Mouse (Mus musculus) liver, embryonic 16.5 days (tissue): ENCODE measurements around the gene Cyb5r2. TPM values are rescaled to one million over a fixed set of nuclear protein-coding genes. Genes with fewer than 3 reads are reported as not detected.

ENCODE experiments used
- ATAC-seq: fragments of 200-750 bp; cut with Nextera tagmentation; 2 replicates; pipeline ENCODE4 v1.8.0; 2017; ENCODE audit warnings: low read depth, mild to moderate bottlenecking, moderate number of reproducible peaks, moderate library complexity
- H3K27ac ChIP-seq: fragments of 300-500 bp; sonication (generic); 2 replicates; pipeline ENCODE4 v1.5.1; 2014; ENCODE audit warnings: mild to moderate bottlenecking, low read length
- H3K27me3 ChIP-seq: fragments of 300-500 bp; sonication (generic); 2 replicates; pipeline ENCODE4 v1.6.1; 2014; ENCODE audit warnings: low read depth, low read length, mixed read lengths; ENCODE audit not compliant: control insufficient read depth, insufficient read depth
- H3K36me3 ChIP-seq: fragments of 300-500 bp; sonication (generic); 2 replicates; pipeline ENCODE4 v1.6.1; 2014; ENCODE audit warnings: mild to moderate bottlenecking; ENCODE audit not compliant: control insufficient read depth, insufficient read depth
- H3K4me1 ChIP-seq: fragments of 300-500 bp; sonication (generic); 2 replicates; pipeline ENCODE4 v1.6.1; 2014; ENCODE audit warnings: low read depth, low read length, mixed read lengths; ENCODE audit not compliant: control insufficient read depth
- H3K4me2 ChIP-seq: fragments of 300-500 bp; sonication (generic); 2 replicates; pipeline ENCODE4 v1.6.1; 2014; ENCODE audit warnings: low read depth, low read length, mixed read lengths
- H3K4me3 ChIP-seq: fragments of 300-500 bp; sonication (generic); 2 replicates; pipeline ENCODE4 v1.5.1; 2014; ENCODE audit warnings: low read depth, mild to moderate bottlenecking, low read length
- H3K9ac ChIP-seq: fragments of 300-500 bp; sonication (generic); 2 replicates; pipeline ENCODE4 v1.6.1; 2014; ENCODE audit warnings: low read depth, low read length
- H3K9me3 ChIP-seq: fragments of 300-500 bp; sonication (generic); replicated peaks from 2 replicates; pipeline ENCODE4 v1.6.1; 2016; ENCODE audit warnings: low read length; ENCODE audit not compliant: control insufficient read depth
- WGBS: fragments of 180-500 bp; shearing (Covaris S2); extraction: QIAGEN DNeasy Blood & Tissue Kit; methylation state at CpG from one replicate; pipeline ENCODE4 v1.1.7; 2014; ENCODE audit not compliant: insufficient replicate concordance; 5-methylcytosine and 5-hydroxymethylcytosine counted together
- polyA plus RNA-seq: library from polyadenylated mRNA; unstranded; fragments of >200 nt; fragmentation: Nextera tagmentation; extraction: Ambion mirVana; gene quantifications from 2 replicates; pipeline ENCODE4 v1.2.1, GENCODE M21; 2015

Cyb5r2 gene
- polyA plus RNA-seq, 1 experiment from 2014 or later, result 0.08 TPM

DNA sequence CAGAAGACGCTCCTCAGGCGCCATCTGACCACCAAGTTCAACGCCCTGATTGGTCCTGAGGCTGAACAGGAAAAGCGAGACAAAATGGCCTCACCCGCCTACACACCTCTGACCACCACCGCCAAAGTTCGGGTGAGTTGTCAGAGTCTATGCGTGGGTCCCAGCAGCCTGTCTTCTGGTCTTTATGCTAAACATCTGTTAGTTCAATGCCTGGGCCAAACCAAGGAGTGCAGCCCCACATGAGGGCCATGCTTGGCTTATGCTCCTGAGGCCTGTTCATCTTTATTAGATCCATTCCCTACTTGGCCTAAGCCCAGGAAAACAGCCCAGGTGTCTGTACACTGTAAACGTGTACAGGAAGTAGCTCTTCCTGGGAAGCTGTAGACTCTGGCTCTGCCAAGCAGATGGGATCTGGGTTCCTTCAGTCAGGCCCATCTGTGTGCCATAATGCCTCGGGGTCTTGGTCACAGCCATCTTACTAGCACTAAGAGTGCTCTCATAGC lies 14.8 kb downstream of the Cyb5r2 start:
- H3K27me3 ChIP-seq, result no peaks in the 10 kb centered on the region
- H3K9ac ChIP-seq, result no peak overlapping the region
- H3K4me3 ChIP-seq, result no peak overlapping the region
- no peak for ATAC-seq
- H3K9me3 ChIP-seq, result no peaks in the 10 kb centered on the region
- 65% methylated on average over 10 of the region's 10 CpGs for WGBS
- no peak overlapping the region for H3K27ac ChIP-seq
- H3K36me3 ChIP-seq, result no peaks in the 10 kb centered on the region; the same call in 1 of the 2 replicates
- no peak overlapping the region for H3K4me2 ChIP-seq
- H3K4me1 ChIP-seq, result no peaks in the 10 kb centered on the region

DNA sequence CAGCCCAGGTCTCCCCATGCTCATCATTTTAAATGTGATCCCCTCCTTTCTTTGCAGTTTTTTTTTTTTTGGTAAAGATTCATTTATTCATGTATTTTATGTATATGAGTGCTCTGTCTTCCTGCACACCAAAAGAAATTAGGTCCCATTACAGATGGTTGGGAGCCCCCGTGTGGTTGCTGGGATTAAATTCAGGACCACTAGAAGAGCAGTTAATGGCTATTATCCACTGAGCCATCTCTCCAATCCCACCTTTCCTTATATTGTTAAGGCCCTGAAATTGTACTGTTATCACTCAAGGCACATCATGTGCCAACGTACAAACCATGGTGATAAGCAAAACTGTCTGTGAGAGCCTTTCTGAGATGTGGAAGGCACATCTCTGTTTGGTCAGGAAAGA lies 19.1 kb downstream of the Cyb5r2 start:
- no peak overlapping the region for H3K9ac ChIP-seq
- no peak overlapping the region for H3K4me3 ChIP-seq
- no peaks in the 10 kb centered on the region; the same call in 1 of the 2 replicates for H3K36me3 ChIP-seq
- H3K9me3 ChIP-seq, result no peaks in the 10 kb centered on the region
- no peaks in the 10 kb centered on the region for H3K4me1 ChIP-seq
- WGBS, result 17% methylated on average over 2 of the region's 2 CpGs
- no peak for ATAC-seq
- H3K27ac ChIP-seq, result no peak overlapping the region
- no peaks in the 10 kb centered on the region for H3K27me3 ChIP-seq
- H3K4me2 ChIP-seq, result no peak overlapping the region

DNA sequence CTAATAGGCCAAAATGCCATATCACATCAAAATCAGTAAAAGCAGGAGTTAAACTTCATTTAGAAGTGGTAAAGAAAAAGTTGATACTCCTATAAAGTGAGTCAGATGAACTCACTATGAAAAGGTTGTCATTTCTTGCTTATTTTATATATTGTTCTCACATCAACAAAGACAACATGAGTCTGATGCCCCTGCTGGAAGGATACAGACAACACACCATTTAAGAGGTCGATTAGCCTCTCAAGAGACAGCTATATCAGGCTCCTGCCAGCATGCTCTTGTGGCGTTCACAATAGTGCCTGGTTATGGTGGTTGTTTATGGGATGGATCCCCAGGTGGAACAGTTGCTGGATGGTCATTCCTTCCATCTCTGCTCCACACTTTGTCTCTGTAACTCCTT lies 24.7 kb downstream of the Cyb5r2 start:
- Histone ChIP-seq H3K4me2 (no peak overlapping the region), H3K27me3 (no peaks in the 10 kb centered on the region), H3K4me1 (no peaks in the 10 kb centered on the region), H3K4me3 (no peak overlapping the region), H3K36me3 (no peaks in the 10 kb centered on the region), H3K27ac (no peak overlapping the region), H3K9me3 (no peaks in the 10 kb centered on the region), H3K9ac (no peak overlapping the region)
- WGBS, result 48% methylated on average over 2 of the region's 2 CpGs
- ATAC-seq, result no peak

DNA sequence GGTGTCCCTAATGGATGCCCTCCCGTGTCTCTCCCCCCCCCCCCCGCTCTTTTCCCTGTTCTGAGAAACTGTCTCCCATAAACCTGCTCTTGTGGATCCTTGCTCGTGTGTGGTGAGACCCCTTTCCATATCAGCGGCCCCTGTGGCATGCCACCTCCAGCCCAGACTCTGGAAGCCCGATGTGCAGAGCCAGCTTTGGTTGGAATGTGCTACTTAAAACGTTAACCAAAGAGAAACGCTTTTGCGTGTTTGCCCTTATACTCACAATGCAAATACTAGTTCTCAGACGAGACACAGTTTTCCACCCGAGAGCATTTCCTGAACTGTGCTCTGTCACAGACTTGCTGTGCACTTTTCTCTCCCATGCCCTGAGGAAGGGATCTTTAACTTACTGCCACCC lies 27.2 kb downstream of the Cyb5r2 start:
- Histone ChIP-seq H3K27ac (no peak overlapping the region), H3K27me3 (no peaks in the 10 kb centered on the region), H3K4me1 (no peaks in the 10 kb centered on the region), H3K9me3 (no peaks in the 10 kb centered on the region), H3K9ac (no peak overlapping the region), H3K4me2 (no peak overlapping the region), H3K36me3 (no peaks in the 10 kb centered on the region), H3K4me3 (no peak overlapping the region)
- 72% methylated on average over 8 of the region's 10 CpGs for WGBS
- ATAC-seq, result no peak

DNA sequence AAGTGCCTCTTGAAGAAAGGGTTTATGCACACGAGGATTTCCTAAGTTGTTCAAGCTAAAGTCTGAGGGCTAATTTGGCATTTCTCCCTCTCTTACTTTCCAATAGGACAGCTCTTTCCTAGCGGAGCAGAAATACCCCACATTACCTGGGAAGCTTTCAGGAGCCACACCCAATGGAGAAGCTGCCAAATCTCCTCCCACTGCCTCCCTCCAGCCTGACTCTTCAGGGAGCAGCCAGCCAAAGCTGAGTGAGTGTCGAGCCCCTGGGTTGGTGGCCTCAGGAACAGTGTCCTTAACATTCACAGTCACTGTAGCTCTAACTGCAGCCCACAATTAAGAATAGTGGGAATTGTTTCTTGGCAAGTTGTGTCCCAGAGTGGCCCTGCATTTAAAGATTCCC lies 30.3 kb downstream of the Cyb5r2 start:
- Histone ChIP-seq H3K4me1 (no peaks in the 10 kb centered on the region), H3K9me3 (no peaks in the 10 kb centered on the region), H3K4me2 (no peak overlapping the region), H3K27me3 (no peaks in the 10 kb centered on the region), H3K9ac (no peak overlapping the region), H3K36me3 (no peaks in the 10 kb centered on the region), H3K4me3 (no peak overlapping the region), H3K27ac (no peak overlapping the region)
- no peak for ATAC-seq
- 40% methylated on average over 3 of the region's 3 CpGs for WGBS

DNA sequence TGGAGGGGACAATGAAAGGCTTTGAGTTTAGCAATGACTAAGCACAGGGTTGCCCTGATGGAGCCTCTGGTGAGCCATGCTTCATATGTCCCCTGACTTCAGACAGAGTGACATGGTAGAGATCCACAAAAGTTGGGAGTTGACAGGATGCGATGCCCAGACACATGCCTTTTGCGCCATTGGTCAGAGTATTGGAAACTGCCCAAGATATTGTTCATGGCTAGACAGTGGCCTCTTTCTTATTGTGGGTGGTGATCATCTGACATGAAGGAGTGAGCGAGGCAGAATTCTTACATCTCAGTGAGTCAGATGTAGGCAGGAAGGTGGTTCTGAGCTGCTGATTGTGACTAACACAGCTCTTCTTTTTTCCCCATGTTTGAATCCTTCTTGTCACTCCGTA lies 35.3 kb downstream of the Cyb5r2 start:
- WGBS, result 75% methylated on average over 4 of the region's 4 CpGs
- Histone ChIP-seq H3K4me3 (no peak overlapping the region), H3K9ac (no peak overlapping the region), H3K4me1 (no peaks in the 10 kb centered on the region), H3K4me2 (no peak overlapping the region), H3K36me3 (no peaks in the 10 kb centered on the region), H3K27ac (no peak overlapping the region), H3K27me3 (no peaks in the 10 kb centered on the region), H3K9me3 (no peaks in the 10 kb centered on the region)
- no peak for ATAC-seq

DNA sequence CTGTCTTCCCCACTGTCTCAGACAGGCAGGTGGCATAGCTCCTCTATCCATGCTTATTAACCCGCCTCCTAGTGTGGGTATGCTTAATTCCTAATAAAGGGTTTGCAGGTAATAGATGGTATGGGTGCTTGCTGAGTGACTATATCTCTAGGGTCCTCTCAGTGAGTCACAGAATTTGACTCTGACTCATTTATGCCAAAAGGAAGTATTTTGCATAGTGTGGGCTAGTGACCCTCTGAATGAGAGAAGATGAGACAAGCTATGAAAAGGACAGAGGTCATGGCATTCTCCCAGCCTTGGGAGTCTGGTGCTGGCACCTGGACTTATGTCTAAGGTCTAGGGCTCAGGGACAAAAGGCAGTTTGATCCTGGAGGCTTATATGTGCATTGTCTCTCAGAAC lies 37.1 kb downstream of the Cyb5r2 start:
- Histone ChIP-seq H3K27me3 (no peaks in the 10 kb centered on the region), H3K27ac (no peak overlapping the region), H3K36me3 (no peaks in the 10 kb centered on the region), H3K4me1 (no peaks in the 10 kb centered on the region), H3K4me3 (no peak overlapping the region), H3K9me3 (no peaks in the 10 kb centered on the region), H3K4me2 (no peak overlapping the region), H3K9ac (no peak overlapping the region)
- WGBS, result 43% methylated on average over 1 of the region's 1 CpGs
- ATAC-seq, result no peak

DNA sequence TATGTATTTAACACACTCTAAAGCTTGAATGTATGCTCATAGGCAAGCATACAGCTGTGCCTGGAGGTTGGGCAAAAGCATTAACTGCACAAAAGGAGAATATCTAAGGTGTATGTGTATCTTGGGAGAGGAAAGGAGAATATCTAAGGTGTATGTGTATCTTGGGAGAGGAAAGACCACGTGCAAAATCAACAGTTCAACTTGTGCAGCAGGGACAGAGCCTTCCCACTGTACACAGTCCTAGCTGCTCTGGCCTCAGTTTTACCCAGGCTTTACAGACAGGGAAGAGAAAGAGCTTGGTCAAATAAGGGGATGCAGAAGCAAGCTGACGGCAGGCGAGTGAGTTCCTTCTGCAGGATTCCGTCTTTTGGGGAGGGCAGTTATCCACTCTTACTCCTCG lies 43.8 kb downstream of the Cyb5r2 start:
- no peaks in the 10 kb centered on the region for H3K9me3 ChIP-seq
- no peak overlapping the region for H3K27ac ChIP-seq
- H3K27me3 ChIP-seq, result no peaks in the 10 kb centered on the region
- H3K4me2 ChIP-seq, result no peak overlapping the region
- no peaks in the 10 kb centered on the region for H3K4me1 ChIP-seq
- WGBS, result 61% methylated on average over 5 of the region's 5 CpGs
- no peak overlapping the region for H3K4me3 ChIP-seq
- H3K9ac ChIP-seq, result no peak overlapping the region
- no peaks in the 10 kb centered on the region for H3K36me3 ChIP-seq
- no peak for ATAC-seq

DNA sequence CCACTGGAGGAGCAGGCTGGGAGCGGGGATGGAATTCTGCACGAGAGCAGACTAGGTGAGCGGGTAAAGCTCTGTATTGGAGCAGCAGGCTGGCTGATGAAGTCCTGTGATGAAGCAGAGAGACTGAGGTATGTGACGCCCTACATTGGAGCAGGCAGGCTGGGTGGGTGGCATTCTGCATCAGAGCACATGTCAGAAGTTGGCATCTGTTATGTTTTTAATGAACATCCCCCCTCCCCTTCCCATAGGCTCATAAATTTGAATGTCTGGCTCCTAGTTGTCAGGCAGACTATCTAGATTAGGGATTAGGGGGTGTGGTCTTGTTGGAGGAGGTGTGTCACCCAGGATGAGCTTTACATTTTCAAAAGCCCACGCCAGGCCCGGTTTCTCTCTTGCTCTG lies 45.1 kb downstream of the Cyb5r2 start:
- no peak overlapping the region for H3K9ac ChIP-seq
- ATAC-seq, result no peak
- 56% methylated on average over 6 of the region's 6 CpGs for WGBS

More for the DNA sequence above, 45.1 kb downstream of the Cyb5r2 start:
- Histone ChIP-seq H3K4me2 (no peak overlapping the region), H3K4me3 (no peak overlapping the region), H3K4me1 (peaks cover 5% of the 10 kb centered on the region; the same call in 1 of the 2 replicates), H3K27me3 (no peaks in the 10 kb centered on the region), H3K9me3 (no peaks in the 10 kb centered on the region), H3K36me3 (no peaks in the 10 kb centered on the region), H3K27ac (no peak overlapping the region)
